Mouse (Mus musculus): ENCODE results near the gene Rassf8. TPM values are rescaled to one million over a fixed set of nuclear protein-coding genes. Genes with fewer than 3 reads are reported as not detected.

Rassf8 gene
- polyA plus RNA-seq, 1 experiment = 6.3 TPM

GRCm38 (mm10) chr6:145750394-145750793, 3.8 kb downstream of the Rassf8 start:
- Histone ChIP-seq H3K36me3 (ENCODE audit: control insufficient read depth, insufficient read depth) (no peaks in the 10 kb centered on the region), H3ac (ENCODE audit: control insufficient read depth, insufficient read length) (no peak overlapping the region), H3K27me3 (ENCODE audit: control insufficient read depth, insufficient read depth, insufficient read length) (no peaks in the 10 kb centered on the region), H3K79me2 (ENCODE audit: control insufficient read depth, insufficient read depth) (peaks cover 8% of the 10 kb centered on the region), H3K4me3 (no peak overlapping the region), H3K4me2 (ENCODE audit: low read depth) (no peak overlapping the region)
- TF ChIP-seq POLR2AphosphoS2 (IDR thresholded peaks at IDR 0.05; ENCODE audit: insufficient read length, low read depth) (no peak), TCF3 (IDR thresholded peaks at IDR 0.05; ENCODE audit: insufficient read length, low read depth) (no peak), CEBPB (IDR thresholded peaks at IDR 0.05; ENCODE audit: insufficient read depth, poor library complexity, severe bottlenecking) (no peak), SRF (IDR thresholded peaks at IDR 0.05; ENCODE audit: control insufficient read depth, insufficient read length, low read depth) (no peak), MAX (IDR thresholded peaks at IDR 0.05; ENCODE audit: low read depth) (no peak), REST (IDR thresholded peaks at IDR 0.05; ENCODE audit: insufficient read depth, insufficient read length) (no peak), TCF12 (IDR thresholded peaks at IDR 0.05; ENCODE audit: insufficient read depth, poor library complexity, severe bottlenecking) (no peak), MYOG (IDR thresholded peaks at IDR 0.05; ENCODE audit: control insufficient read depth in 1 of 3, insufficient read depth in 1 of 3, insufficient read length in 2 of 3, low read depth in 2 of 3) (no peak), E2F4 (IDR thresholded peaks at IDR 0.05; ENCODE audit: insufficient read depth) (no peak), POLR2A (IDR thresholded peaks at IDR 0.05; ENCODE audit: insufficient read length, low read depth) (no peak), USF1 (IDR thresholded peaks at IDR 0.05; ENCODE audit: low read depth) (no peak), MYOD1 (IDR thresholded peaks at IDR 0.05; ENCODE audit: control insufficient read depth in 1 of 3, insufficient read length in 2 of 3, low read depth in 2 of 3) (no peak)

- Histone ChIP-seq H3K27me3 (ENCODE audit: control insufficient read depth, insufficient read depth, insufficient read length) (no peaks in the 10 kb centered on the region), H3ac (ENCODE audit: control insufficient read depth, insufficient read length) (no peak overlapping the region), H3K79me2 (ENCODE audit: control insufficient read depth, insufficient read depth) (peaks cover 3% of the 10 kb centered on the region), H3K36me3 (ENCODE audit: control insufficient read depth, insufficient read depth) (no peaks in the 10 kb centered on the region), H3K4me2 (ENCODE audit: low read depth) (no peak overlapping the region), H3K4me3 (no peak overlapping the region)
- no peak for TF ChIP-seq USF1 (IDR thresholded peaks at IDR 0.05; ENCODE audit: low read depth)
- no peak for TF ChIP-seq REST (IDR thresholded peaks at IDR 0.05; ENCODE audit: insufficient read depth, insufficient read length)
- TF ChIP-seq E2F4 (IDR thresholded peaks at IDR 0.05; ENCODE audit: insufficient read depth) = no peak
- TF ChIP-seq POLR2A (IDR thresholded peaks at IDR 0.05; ENCODE audit: insufficient read length, low read depth) = no peak
- TF ChIP-seq MAX (IDR thresholded peaks at IDR 0.05; ENCODE audit: low read depth) = no peak
- TF ChIP-seq POLR2AphosphoS2 (IDR thresholded peaks at IDR 0.05; ENCODE audit: insufficient read length, low read depth) = no peak
- TF ChIP-seq MYOD1 (IDR thresholded peaks at IDR 0.05; ENCODE audit: control insufficient read depth in 1 of 3, insufficient read length in 2 of 3, low read depth in 2 of 3) = no peak
- TF ChIP-seq CEBPB (IDR thresholded peaks at IDR 0.05; ENCODE audit: insufficient read depth, poor library complexity, severe bottlenecking) = no peak
- no peak for TF ChIP-seq MYOG (IDR thresholded peaks at IDR 0.05; ENCODE audit: control insufficient read depth in 1 of 3, insufficient read depth in 1 of 3, insufficient read length in 2 of 3, low read depth in 2 of 3)
Measured at GRCm38 (mm10) chr6:145753296-145753695, 6.7 kb downstream of the Rassf8 start.

GRCm38 (mm10) chr6:145754416-145754815, 7.9 kb downstream of the Rassf8 start:
- TF ChIP-seq POLR2A (IDR thresholded peaks at IDR 0.05; ENCODE audit: insufficient read length, low read depth) (no peak), TCF12 (IDR thresholded peaks at IDR 0.05; ENCODE audit: insufficient read depth, poor library complexity, severe bottlenecking) (no peak), POLR2AphosphoS2 (IDR thresholded peaks at IDR 0.05; ENCODE audit: insufficient read length, low read depth) (no peak), MYOG (IDR thresholded peaks at IDR 0.05; ENCODE audit: control insufficient read depth in 1 of 3, insufficient read depth in 1 of 3, insufficient read length in 2 of 3, low read depth in 2 of 3) (no peak)
- H3ac ChIP-seq (ENCODE audit: control insufficient read depth, insufficient read length) = no peak overlapping the region
- H3K27me3 ChIP-seq (ENCODE audit: control insufficient read depth, insufficient read depth, insufficient read length) = no peaks in the 10 kb centered on the region
- peaks cover 3% of the 10 kb centered on the region for H3K79me2 ChIP-seq (ENCODE audit: control insufficient read depth, insufficient read depth)
- H3K36me3 ChIP-seq (ENCODE audit: control insufficient read depth, insufficient read depth) = no peaks in the 10 kb centered on the region
- H3K4me2 ChIP-seq (ENCODE audit: low read depth) = no peak overlapping the region
- H3K4me3 ChIP-seq = no peak overlapping the region

- H3K79me2 ChIP-seq (ENCODE audit: control insufficient read depth, insufficient read depth) = peaks cover 3% of the 10 kb centered on the region
- no peak overlapping the region for H3K4me2 ChIP-seq (ENCODE audit: low read depth)
- H3K27me3 ChIP-seq (ENCODE audit: control insufficient read depth, insufficient read depth, insufficient read length) = no peaks in the 10 kb centered on the region
- no peaks in the 10 kb centered on the region for H3K36me3 ChIP-seq (ENCODE audit: control insufficient read depth, insufficient read depth)
- no peak for TF ChIP-seq CEBPB (IDR thresholded peaks at IDR 0.05; ENCODE audit: insufficient read depth, poor library complexity, severe bottlenecking)
- H3K4me3 ChIP-seq = no peak overlapping the region
- H3ac ChIP-seq (ENCODE audit: control insufficient read depth, insufficient read length) = no peak overlapping the region
Measured at GRCm38 (mm10) chr6:145755942-145756639, 9.5 kb downstream of the Rassf8 start.

DNA sequence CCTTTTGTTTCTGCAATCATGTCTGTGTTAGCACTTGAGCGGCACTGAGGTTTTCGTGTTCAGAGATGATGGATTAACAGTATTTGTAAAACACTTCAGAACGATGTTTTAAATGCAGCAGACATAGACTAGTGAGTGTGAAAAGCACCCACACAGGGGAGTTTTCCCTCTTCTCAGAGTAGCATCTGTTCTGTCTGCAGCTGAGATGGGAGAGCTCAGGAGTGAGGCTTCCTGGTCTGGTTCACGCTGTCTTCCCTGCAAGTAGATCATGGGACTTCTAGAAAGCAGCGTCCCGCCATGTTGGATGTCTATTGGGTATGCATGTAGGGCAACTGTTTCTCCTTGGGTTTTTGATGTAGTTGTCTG, 10.1 kb downstream of the Rassf8 start:
- Histone ChIP-seq H3K79me2 (ENCODE audit: control insufficient read depth, insufficient read depth) (peaks cover 3% of the 10 kb centered on the region), H3K4me3 (no peak overlapping the region), H3ac (ENCODE audit: control insufficient read depth, insufficient read length) (no peak overlapping the region), H3K27me3 (ENCODE audit: control insufficient read depth, insufficient read depth, insufficient read length) (no peaks in the 10 kb centered on the region), H3K36me3 (ENCODE audit: control insufficient read depth, insufficient read depth) (no peaks in the 10 kb centered on the region), H3K4me2 (ENCODE audit: low read depth) (no peak overlapping the region)
- no peak for TF ChIP-seq E2F4 (IDR thresholded peaks at IDR 0.05; ENCODE audit: insufficient read depth)
- no peak for TF ChIP-seq CEBPB (IDR thresholded peaks at IDR 0.05; ENCODE audit: insufficient read depth, poor library complexity, severe bottlenecking)
- TF ChIP-seq MYOD1 (IDR thresholded peaks at IDR 0.05; ENCODE audit: control insufficient read depth in 1 of 3, insufficient read length in 2 of 3, low read depth in 2 of 3) = no peak
- no peak for TF ChIP-seq TCF3 (IDR thresholded peaks at IDR 0.05; ENCODE audit: insufficient read length, low read depth)
- no peak for TF ChIP-seq MYOG (IDR thresholded peaks at IDR 0.05; ENCODE audit: control insufficient read depth in 1 of 3, insufficient read depth in 1 of 3, insufficient read length in 2 of 3, low read depth in 2 of 3)
- no peak for TF ChIP-seq POLR2A (IDR thresholded peaks at IDR 0.05; ENCODE audit: insufficient read length, low read depth)
- no peak for TF ChIP-seq POLR2AphosphoS2 (IDR thresholded peaks at IDR 0.05; ENCODE audit: insufficient read length, low read depth)
- no peak for TF ChIP-seq TCF12 (IDR thresholded peaks at IDR 0.05; ENCODE audit: insufficient read depth, poor library complexity, severe bottlenecking)
- TF ChIP-seq MAX (IDR thresholded peaks at IDR 0.05; ENCODE audit: low read depth) = no peak
- TF ChIP-seq SRF (IDR thresholded peaks at IDR 0.05; ENCODE audit: control insufficient read depth, insufficient read length, low read depth) = no peak
- no peak for TF ChIP-seq REST (IDR thresholded peaks at IDR 0.05; ENCODE audit: insufficient read depth, insufficient read length)
- TF ChIP-seq USF1 (IDR thresholded peaks at IDR 0.05; ENCODE audit: low read depth) = no peak

Measured in myocyte (in vitro differentiated cells).